Mouse (Mus musculus): ENCODE measurements around the gene Gskip. TPM values are rescaled to one million over a fixed set of nuclear protein-coding genes. Genes with fewer than 3 reads are reported as not detected.

Gskip gene
- polyA plus RNA-seq (2012), result 0.02 and 0.04 TPM in 2 replicates

DNA sequence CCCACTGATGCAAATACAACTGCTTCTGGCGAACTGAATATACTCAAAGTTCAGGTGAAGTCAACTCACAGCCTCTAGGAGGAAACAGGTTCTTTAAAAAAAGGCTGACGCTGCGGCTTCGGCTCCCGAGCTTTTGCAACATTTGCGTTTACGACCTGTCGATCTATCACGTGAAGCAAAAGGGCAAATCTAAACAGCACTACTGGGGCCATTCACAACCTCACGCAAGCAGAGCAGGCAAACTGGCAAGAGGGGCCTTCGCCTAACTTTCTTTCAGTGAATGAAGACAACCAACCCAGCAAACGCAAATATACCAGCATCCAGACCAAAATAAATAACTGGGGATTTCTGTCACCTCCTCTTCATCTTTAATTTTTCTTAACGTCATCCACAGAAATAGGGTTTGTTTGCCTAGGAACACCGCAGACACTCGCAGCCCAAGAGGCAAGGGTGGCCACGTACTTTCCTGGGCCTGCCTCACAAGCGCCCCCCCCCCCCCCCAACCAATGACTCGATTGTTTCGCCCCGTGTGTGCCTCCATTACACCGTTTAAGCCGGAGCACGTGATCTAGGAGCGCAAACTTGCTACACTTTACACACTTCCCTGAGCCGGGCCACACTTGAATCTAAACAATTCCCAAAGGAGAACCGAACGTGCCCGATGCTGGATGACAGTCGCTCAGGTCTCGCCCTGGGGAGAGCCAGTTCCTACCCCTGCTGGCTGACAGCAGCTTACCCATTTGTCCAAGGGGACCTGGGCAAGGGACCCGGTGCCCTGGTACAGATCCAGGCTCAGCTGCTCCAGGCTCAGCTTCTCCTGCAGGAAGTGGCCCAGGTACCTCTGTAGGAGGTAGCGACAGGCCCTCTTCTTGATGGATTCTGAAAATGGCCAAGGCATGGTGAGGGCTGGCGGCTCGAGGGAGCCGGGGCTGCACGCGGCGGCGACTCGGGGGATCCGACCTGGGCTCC is at the start of gene Gskip:
Gskip (plus strand) TSS at position 897 of the 969 bp plus-strand sequence.
- Histone ChIP-seq H3K4me1 (ENCODE audit: control insufficient read depth) (peaks cover 46% of the 10 kb centered on the region), H3K4me3 (replicated peaks) (peak within 1 kb of the TSS; percentile 100)

GRCm38 (mm10) chr12:105636551-105636950 is 48.1 kb upstream of the Gskip start:
- no peaks in the 10 kb centered on the region for H3K9me3 ChIP-seq (ENCODE audit: control insufficient read depth, low read length)
- TF ChIP-seq TAL1 (IDR thresholded peaks at IDR 0.05; ENCODE audit: low read length) (no peak), GATA1 (IDR thresholded peaks at IDR 0.05; ENCODE audit: low read length) (no peak)
- H3K27me3 ChIP-seq (ENCODE audit: control insufficient read depth), result no peaks in the 10 kb centered on the region
- H3K4me3 ChIP-seq (replicated peaks), result no peak overlapping the region
- peaks cover 99% of the 10 kb centered on the region for H3K36me3 ChIP-seq (ENCODE audit: control insufficient read depth)
- H3K4me1 ChIP-seq (ENCODE audit: control insufficient read depth), result no peaks in the 10 kb centered on the region

More for the DNA sequence above, at the start of gene Gskip:
- no peaks in the 10 kb centered on the region for H3K27me3 ChIP-seq (ENCODE audit: control insufficient read depth)
- H3K36me3 ChIP-seq (ENCODE audit: control insufficient read depth), result peaks cover 32% of the 10 kb centered on the region
- no peaks in the 10 kb centered on the region for H3K9me3 ChIP-seq (ENCODE audit: control insufficient read depth, low read length)
- TF ChIP-seq GATA1 (IDR thresholded peaks at IDR 0.05; ENCODE audit: low read length) (no peak), TAL1 (IDR thresholded peaks at IDR 0.05; ENCODE audit: low read length) (no peak)

DNA sequence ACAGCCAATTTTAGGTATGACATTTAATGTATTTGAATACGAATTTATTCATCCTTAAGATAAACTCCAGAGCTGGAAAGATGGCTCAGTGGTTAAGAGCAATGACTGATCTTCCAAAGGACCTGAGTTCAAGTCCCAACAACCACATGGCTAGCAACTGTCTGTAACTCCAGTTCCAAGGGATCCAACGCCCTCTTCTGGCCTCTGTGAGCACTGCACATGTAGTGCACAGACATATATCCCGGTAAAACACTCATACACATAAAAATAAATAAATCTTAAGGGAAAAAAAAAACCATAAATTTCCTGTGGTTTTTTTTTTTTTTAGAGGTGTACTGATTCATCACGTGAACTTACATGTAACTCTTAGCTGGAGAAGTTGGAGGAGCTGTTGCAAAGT is 47.1 kb upstream of the Gskip start:
- Histone ChIP-seq H3K9me3 (ENCODE audit: control insufficient read depth, low read length) (no peaks in the 10 kb centered on the region), H3K4me3 (replicated peaks) (no peak overlapping the region), H3K27me3 (ENCODE audit: control insufficient read depth) (no peaks in the 10 kb centered on the region), H3K4me1 (ENCODE audit: control insufficient read depth) (no peaks in the 10 kb centered on the region), H3K36me3 (ENCODE audit: control insufficient read depth) (peaks cover 99% of the 10 kb centered on the region)
- TF ChIP-seq GATA1 (IDR thresholded peaks at IDR 0.05; ENCODE audit: low read length), result no peak
- TF ChIP-seq TAL1 (IDR thresholded peaks at IDR 0.05; ENCODE audit: low read length), result no peak

- no peaks in the 10 kb centered on the region for H3K4me1 ChIP-seq (ENCODE audit: control insufficient read depth)
- no peak overlapping the region for H3K4me3 ChIP-seq (replicated peaks)
Measured at GRCm38 (mm10) chr12:105642770-105643321, 41.8 kb upstream of the Gskip start.

DNA sequence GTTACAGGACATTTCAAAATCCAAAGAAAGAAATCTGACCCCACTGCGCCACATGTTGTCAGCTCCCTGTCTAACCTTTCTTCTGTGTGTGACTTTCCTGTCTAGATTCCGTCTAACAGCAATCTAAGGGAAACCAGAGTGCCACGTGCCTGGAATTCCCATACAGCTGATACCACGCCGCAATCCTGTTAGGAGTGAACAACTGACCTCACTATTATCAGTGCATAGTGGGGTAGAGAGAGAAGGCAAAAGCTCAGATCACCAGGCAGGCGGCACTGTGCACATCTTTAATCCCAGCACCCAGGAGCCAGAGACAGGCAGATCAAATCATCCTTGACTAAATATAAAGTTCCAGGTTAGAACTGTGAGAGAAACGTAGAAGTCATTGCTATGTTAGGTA is 28.8 kb upstream of the Gskip start:
- no peaks in the 10 kb centered on the region for H3K27me3 ChIP-seq (ENCODE audit: control insufficient read depth)
- no peak for TF ChIP-seq TAL1 (IDR thresholded peaks at IDR 0.05; ENCODE audit: low read length)
- TF ChIP-seq GATA1 (IDR thresholded peaks at IDR 0.05; ENCODE audit: low read length), result no peak
- no peak overlapping the region for H3K4me3 ChIP-seq (replicated peaks)
- no peaks in the 10 kb centered on the region for H3K9me3 ChIP-seq (ENCODE audit: control insufficient read depth, low read length)
- no peaks in the 10 kb centered on the region for H3K4me1 ChIP-seq (ENCODE audit: control insufficient read depth)
- peaks cover 97% of the 10 kb centered on the region for H3K36me3 ChIP-seq (ENCODE audit: control insufficient read depth)

More at GRCm38 (mm10) chr12:105642770-105643321, 41.8 kb upstream of the Gskip start:
- no peak for TF ChIP-seq TAL1 (IDR thresholded peaks at IDR 0.05; ENCODE audit: low read length)
- no peak for TF ChIP-seq GATA1 (IDR thresholded peaks at IDR 0.05; ENCODE audit: low read length)
- Histone ChIP-seq H3K27me3 (ENCODE audit: control insufficient read depth) (no peaks in the 10 kb centered on the region), H3K9me3 (ENCODE audit: control insufficient read depth, low read length) (no peaks in the 10 kb centered on the region), H3K36me3 (ENCODE audit: control insufficient read depth) (peaks cover 99% of the 10 kb centered on the region)

DNA sequence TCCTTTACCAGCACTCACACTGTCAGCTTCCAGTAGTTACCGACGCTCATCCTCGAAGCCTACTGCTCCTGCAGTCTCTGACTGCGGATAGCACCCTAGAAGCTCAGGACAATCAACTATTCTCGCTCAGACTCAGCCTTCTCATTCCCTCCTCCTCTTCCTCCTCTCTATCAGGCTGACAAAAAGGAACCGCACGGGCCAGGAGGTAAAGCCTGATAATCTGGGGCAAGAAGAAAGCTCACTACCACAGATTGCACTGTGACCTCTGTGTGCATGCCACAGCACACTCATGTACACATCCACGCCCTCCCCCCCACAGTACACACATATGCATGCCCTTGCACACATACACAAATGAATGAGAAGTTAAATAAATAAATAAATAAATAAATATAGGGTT is 8.4 kb upstream of the Gskip start:
- Histone ChIP-seq H3K4me1 (ENCODE audit: control insufficient read depth) (peaks cover 14% of the 10 kb centered on the region), H3K9me3 (ENCODE audit: control insufficient read depth, low read length) (no peaks in the 10 kb centered on the region), H3K27me3 (ENCODE audit: control insufficient read depth) (no peaks in the 10 kb centered on the region), H3K36me3 (ENCODE audit: control insufficient read depth) (peaks cover 88% of the 10 kb centered on the region), H3K4me3 (replicated peaks) (no peak overlapping the region)
- no peak for TF ChIP-seq TAL1 (IDR thresholded peaks at IDR 0.05; ENCODE audit: low read length)
- no peak for TF ChIP-seq GATA1 (IDR thresholded peaks at IDR 0.05; ENCODE audit: low read length)

GRCm38 (mm10) chr12:105678211-105678610 is 6.4 kb upstream of the Gskip start:
- Histone ChIP-seq H3K4me3 (replicated peaks) (no peak overlapping the region), H3K36me3 (ENCODE audit: control insufficient read depth) (peaks cover 84% of the 10 kb centered on the region), H3K27me3 (ENCODE audit: control insufficient read depth) (no peaks in the 10 kb centered on the region), H3K9me3 (ENCODE audit: control insufficient read depth, low read length) (no peaks in the 10 kb centered on the region), H3K4me1 (ENCODE audit: control insufficient read depth) (peaks cover 27% of the 10 kb centered on the region)
- TF ChIP-seq TAL1 (IDR thresholded peaks at IDR 0.05; ENCODE audit: low read length) (no peak), GATA1 (IDR thresholded peaks at IDR 0.05; ENCODE audit: low read length) (no peak)

GRCm38 (mm10) chr12:105678762-105679161 is 5.9 kb upstream of the Gskip start:
- peaks cover 79% of the 10 kb centered on the region for H3K36me3 ChIP-seq (ENCODE audit: control insufficient read depth)
- no peak for TF ChIP-seq GATA1 (IDR thresholded peaks at IDR 0.05; ENCODE audit: low read length)
- no peak for TF ChIP-seq TAL1 (IDR thresholded peaks at IDR 0.05; ENCODE audit: low read length)
- no peaks in the 10 kb centered on the region for H3K27me3 ChIP-seq (ENCODE audit: control insufficient read depth)
- H3K4me1 ChIP-seq (ENCODE audit: control insufficient read depth), result peaks cover 33% of the 10 kb centered on the region
- H3K4me3 ChIP-seq (replicated peaks), result no peak overlapping the region
- H3K9me3 ChIP-seq (ENCODE audit: control insufficient read depth, low read length), result no peaks in the 10 kb centered on the region

GRCm38 (mm10) chr12:105685001-105685691 is 517 bp downstream of the Gskip start, which contains the start of gene Atg2b:
TSS of gene Atg2b (minus strand) at chr12:105685211.
- peaks cover 45% of the 10 kb centered on the region for H3K4me1 ChIP-seq (ENCODE audit: control insufficient read depth)
- no peaks in the 10 kb centered on the region for H3K9me3 ChIP-seq (ENCODE audit: control insufficient read depth, low read length)
- TF ChIP-seq TAL1 (IDR thresholded peaks at IDR 0.05; ENCODE audit: low read length), result no peak
- TF ChIP-seq GATA1 (IDR thresholded peaks at IDR 0.05; ENCODE audit: low read length), result no peak
- peaks cover 23% of the 10 kb centered on the region for H3K36me3 ChIP-seq (ENCODE audit: control insufficient read depth)
- no peaks in the 10 kb centered on the region for H3K27me3 ChIP-seq (ENCODE audit: control insufficient read depth)
- peak within 1 kb of the TSS; percentile 100 for H3K4me3 ChIP-seq (replicated peaks)
